Mouse (Mus musculus): ENCODE results near the gene Sestd1. TPM values are rescaled to one million over a fixed set of nuclear protein-coding genes. Genes with fewer than 3 reads are reported as not detected.

Gene Sestd1
- polyA plus RNA-seq, 1 experiment, result 12.1 TPM

DNA sequence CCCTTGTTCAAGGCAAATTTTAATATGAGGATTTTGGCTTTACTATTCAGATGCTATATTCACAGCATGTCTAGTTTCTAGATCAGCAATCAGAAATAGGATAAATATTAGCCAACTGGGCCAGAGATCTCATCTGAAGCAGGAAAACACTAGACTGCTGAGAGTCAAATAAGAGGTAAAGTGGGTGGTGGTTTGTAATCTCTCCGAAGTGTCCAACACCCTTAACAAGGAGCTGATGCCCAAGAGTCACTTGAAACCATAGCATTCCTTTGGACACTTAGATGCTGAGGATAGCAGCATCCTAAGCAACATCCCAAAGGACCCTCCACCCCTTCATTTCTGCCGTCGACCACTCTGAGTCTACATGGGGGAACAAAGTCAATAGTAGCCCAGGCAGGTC lies 115.7 kb downstream of the Sestd1 start:
- TF ChIP-seq POLR2A (IDR thresholded peaks at IDR 0.05; ENCODE audit: borderline replicate concordance, extremely low read depth, low read depth, low read length), result no peak
- no peak for TF ChIP-seq CTCF (IDR thresholded peaks at IDR 0.05; ENCODE audit: insufficient read depth, low read length)
- H3K4me3 ChIP-seq (replicated peaks; ENCODE audit: extremely low read depth, low read depth, low read length), result no peak overlapping the region
- DNase-seq, result peak; percentile 18
- 71% methylated on average over 3 of the region's 3 CpGs for WGBS
- peaks cover 5% of the 10 kb centered on the region for H3K4me1 ChIP-seq (ENCODE audit: control insufficient read depth, insufficient read depth, low read length)

DNA sequence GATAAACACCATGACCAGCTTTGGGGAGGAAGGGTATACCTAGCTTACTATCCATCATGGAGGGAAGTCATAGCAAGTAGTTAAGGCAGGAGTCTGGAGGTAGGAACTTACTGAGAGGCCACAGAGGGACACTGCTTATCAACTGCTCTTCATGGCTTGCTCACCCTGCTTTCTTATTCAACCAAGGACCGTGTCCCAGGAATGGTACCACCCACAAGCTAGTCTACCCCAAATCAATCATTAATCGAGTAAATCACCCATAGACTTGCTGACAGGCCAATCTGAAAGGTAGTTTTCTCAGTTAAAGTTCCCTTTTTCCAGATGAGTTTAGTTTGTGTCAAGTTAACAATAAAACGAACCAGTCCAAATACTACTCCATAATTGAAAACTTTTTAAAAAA lies 117.0 kb downstream of the Sestd1 start:
- 78% methylated on average over 3 of the region's 3 CpGs for WGBS

GRCm38 (mm10) chr2:77162135-77162534 lies 118.3 kb downstream of the Sestd1 start:
- 71% methylated on average over 3 of the region's 3 CpGs for WGBS

More for the DNA sequence above, 117.0 kb downstream of the Sestd1 start:
- H3K4me1 ChIP-seq (ENCODE audit: control insufficient read depth, insufficient read depth, low read length), result peaks cover 5% of the 10 kb centered on the region
- no peak for DNase-seq
- no peak overlapping the region for H3K4me3 ChIP-seq (replicated peaks; ENCODE audit: extremely low read depth, low read depth, low read length)
- TF ChIP-seq CTCF (IDR thresholded peaks at IDR 0.05; ENCODE audit: insufficient read depth, low read length) (no peak), POLR2A (IDR thresholded peaks at IDR 0.05; ENCODE audit: borderline replicate concordance, extremely low read depth, low read depth, low read length) (no peak)

DNA sequence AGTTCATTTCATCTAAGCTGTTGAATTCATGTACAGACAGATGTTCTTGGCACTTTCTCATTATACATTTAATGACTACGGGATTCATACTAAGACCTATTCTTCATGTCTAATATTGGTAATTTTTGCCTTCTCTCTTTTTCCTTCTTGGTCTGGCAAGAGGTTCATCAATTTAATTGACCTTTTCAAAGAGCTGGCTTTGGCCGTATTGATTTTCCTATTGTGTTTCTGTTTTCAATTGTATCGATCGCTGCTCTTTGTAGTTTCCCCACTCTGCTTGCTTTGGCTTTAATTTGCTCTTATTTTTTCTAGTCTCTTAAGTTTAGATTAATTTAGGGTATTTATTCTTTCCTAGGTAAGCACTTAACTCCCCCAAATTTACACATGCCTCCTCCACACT lies 122.8 kb downstream of the Sestd1 start:
- Histone ChIP-seq H3K4me1 (ENCODE audit: control insufficient read depth, insufficient read depth, low read length) (no peaks in the 10 kb centered on the region; the same call in 1 of the 2 replicates), H3K4me3 (replicated peaks; ENCODE audit: extremely low read depth, low read depth, low read length) (no peak overlapping the region)
- TF ChIP-seq CTCF (IDR thresholded peaks at IDR 0.05; ENCODE audit: insufficient read depth, low read length), result no peak
- 94% methylated on average over 4 of the region's 4 CpGs for WGBS
- DNase-seq, result no peak

More at GRCm38 (mm10) chr2:77162135-77162534, 118.3 kb downstream of the Sestd1 start:
- no peak for DNase-seq
- Histone ChIP-seq H3K4me3 (replicated peaks; ENCODE audit: extremely low read depth, low read depth, low read length) (no peak overlapping the region), H3K4me1 (ENCODE audit: control insufficient read depth, insufficient read depth, low read length) (peaks cover 4% of the 10 kb centered on the region)
- no peak for TF ChIP-seq CTCF (IDR thresholded peaks at IDR 0.05; ENCODE audit: insufficient read depth, low read length)
- TF ChIP-seq POLR2A (IDR thresholded peaks at IDR 0.05; ENCODE audit: borderline replicate concordance, extremely low read depth, low read depth, low read length), result no peak

DNA sequence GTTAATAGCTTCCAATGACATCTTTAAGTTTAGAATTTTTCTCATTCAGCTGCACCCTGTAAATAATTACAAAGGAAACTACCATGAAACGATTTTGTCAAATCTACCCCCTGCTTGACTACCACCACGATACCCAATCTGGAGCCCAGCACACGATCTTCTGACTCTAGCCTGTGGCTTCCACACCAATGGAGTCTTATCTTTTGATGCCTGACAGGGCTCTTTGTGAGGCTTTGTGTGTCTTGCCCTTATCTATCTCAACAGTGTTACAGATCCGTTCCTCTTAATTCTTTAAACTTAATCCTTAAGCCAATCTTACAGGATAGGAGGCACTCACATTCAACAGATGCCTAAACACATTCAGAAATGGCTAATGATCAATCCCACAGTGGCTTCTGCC lies 126.3 kb downstream of the Sestd1 start:
- Histone ChIP-seq H3K4me1 (ENCODE audit: control insufficient read depth, insufficient read depth, low read length) (no peaks in the 10 kb centered on the region; the same call in 1 of the 2 replicates), H3K4me3 (replicated peaks; ENCODE audit: extremely low read depth, low read depth, low read length) (no peak overlapping the region)
- WGBS, result 54% methylated on average over 4 of the region's 4 CpGs
- DNase-seq, result no peak
- TF ChIP-seq CTCF (IDR thresholded peaks at IDR 0.05; ENCODE audit: insufficient read depth, low read length) (no peak), POLR2A (IDR thresholded peaks at IDR 0.05; ENCODE audit: borderline replicate concordance, extremely low read depth, low read depth, low read length) (no peak)

GRCm38 (mm10) chr2:77151255-77151654 lies 129.1 kb downstream of the Sestd1 start:
- Histone ChIP-seq H3K4me1 (ENCODE audit: control insufficient read depth, insufficient read depth, low read length) (no peaks in the 10 kb centered on the region; the same call in 1 of the 2 replicates), H3K4me3 (replicated peaks; ENCODE audit: extremely low read depth, low read depth, low read length) (no peak overlapping the region)
- 92% methylated on average over 8 of the region's 8 CpGs for WGBS
- TF ChIP-seq POLR2A (IDR thresholded peaks at IDR 0.05; ENCODE audit: borderline replicate concordance, extremely low read depth, low read depth, low read length) (no peak), CTCF (IDR thresholded peaks at IDR 0.05; ENCODE audit: insufficient read depth, low read length) (no peak)
- no peak for DNase-seq

- H3K4me3 ChIP-seq (replicated peaks; ENCODE audit: extremely low read depth, low read depth, low read length), result no peak overlapping the region
- no peaks in the 10 kb centered on the region; the same call in 1 of the 2 replicates for H3K4me1 ChIP-seq (ENCODE audit: control insufficient read depth, insufficient read depth, low read length)
- TF ChIP-seq POLR2A (IDR thresholded peaks at IDR 0.05; ENCODE audit: borderline replicate concordance, extremely low read depth, low read depth, low read length) (no peak), CTCF (IDR thresholded peaks at IDR 0.05; ENCODE audit: insufficient read depth, low read length) (no peak)
- no peak for DNase-seq
- 40% methylated on average over 2 of the region's 2 CpGs for WGBS
Measured at GRCm38 (mm10) chr2:77149576-77149975, 130.8 kb downstream of the Sestd1 start.

DNA sequence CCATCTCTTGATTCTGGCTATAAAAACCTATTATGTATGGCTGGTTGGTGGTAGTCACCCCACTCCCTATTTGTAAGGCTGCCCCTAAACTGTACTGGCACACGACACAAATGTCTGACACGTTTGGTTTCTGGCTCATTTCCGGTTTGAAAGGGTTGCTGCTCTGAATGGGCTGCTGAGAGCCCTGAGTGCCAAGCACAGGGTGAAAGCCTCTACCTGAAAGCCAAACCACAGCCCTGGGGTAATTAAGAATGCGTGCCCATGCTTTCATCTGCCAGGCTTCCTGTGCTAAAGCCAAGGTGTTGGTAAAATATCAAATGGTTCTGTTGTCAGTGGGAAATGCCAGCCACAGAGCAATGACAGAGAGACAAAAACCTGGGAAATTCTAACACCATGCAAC lies 132.2 kb downstream of the Sestd1 start:
- Histone ChIP-seq H3K4me3 (replicated peaks; ENCODE audit: extremely low read depth, low read depth, low read length) (no peak overlapping the region), H3K4me1 (ENCODE audit: control insufficient read depth, insufficient read depth, low read length) (no peaks in the 10 kb centered on the region; the same call in 1 of the 2 replicates)
- no peak for TF ChIP-seq POLR2A (IDR thresholded peaks at IDR 0.05; ENCODE audit: borderline replicate concordance, extremely low read depth, low read depth, low read length)
- no peak for TF ChIP-seq CTCF (IDR thresholded peaks at IDR 0.05; ENCODE audit: insufficient read depth, low read length)
- DNase-seq, result no peak
- 41% methylated on average over 4 of the region's 4 CpGs for WGBS

GRCm38 (mm10) chr2:77146968-77147367 lies 133.4 kb downstream of the Sestd1 start:
- no peak for TF ChIP-seq POLR2A (IDR thresholded peaks at IDR 0.05; ENCODE audit: borderline replicate concordance, extremely low read depth, low read depth, low read length)
- TF ChIP-seq CTCF (IDR thresholded peaks at IDR 0.05; ENCODE audit: insufficient read depth, low read length), result no peak
- 88% methylated on average over 2 of the region's 2 CpGs for WGBS
- DNase-seq, result no peak
- H3K4me3 ChIP-seq (replicated peaks; ENCODE audit: extremely low read depth, low read depth, low read length), result no peak overlapping the region
- no peaks in the 10 kb centered on the region; the same call in 1 of the 2 replicates for H3K4me1 ChIP-seq (ENCODE audit: control insufficient read depth, insufficient read depth, low read length)

GRCm38 (mm10) chr2:77146291-77146690 lies 134.1 kb downstream of the Sestd1 start:
- Histone ChIP-seq H3K4me3 (replicated peaks; ENCODE audit: extremely low read depth, low read depth, low read length) (no peak overlapping the region), H3K4me1 (ENCODE audit: control insufficient read depth, insufficient read depth, low read length) (no peaks in the 10 kb centered on the region; the same call in 1 of the 2 replicates)
- WGBS, result 46% methylated on average over 3 of the region's 3 CpGs
- DNase-seq, result no peak
- TF ChIP-seq POLR2A (IDR thresholded peaks at IDR 0.05; ENCODE audit: borderline replicate concordance, extremely low read depth, low read depth, low read length) (no peak), CTCF (IDR thresholded peaks at IDR 0.05; ENCODE audit: insufficient read depth, low read length) (no peak)

All from lung, adult 2 months (tissue).